Mouse (Mus musculus) liver, postnatal 0 days (tissue): ENCODE data around the gene Klf12.

ENCODE experiments used
- CTCF ChIP-seq: sonication (generic); IDR thresholded peaks from 2 replicates; pipeline ENCODE4 v1.5.1; 2016; ENCODE audit warnings: antibody characterized with exemption, low read depth
- EP300 ChIP-seq: IDR thresholded peaks from 2 replicates; pipeline ENCODE4 v1.6.1; 2016; ENCODE audit warnings: antibody characterized with exemption, low read depth, mild to moderate bottlenecking

DNA sequence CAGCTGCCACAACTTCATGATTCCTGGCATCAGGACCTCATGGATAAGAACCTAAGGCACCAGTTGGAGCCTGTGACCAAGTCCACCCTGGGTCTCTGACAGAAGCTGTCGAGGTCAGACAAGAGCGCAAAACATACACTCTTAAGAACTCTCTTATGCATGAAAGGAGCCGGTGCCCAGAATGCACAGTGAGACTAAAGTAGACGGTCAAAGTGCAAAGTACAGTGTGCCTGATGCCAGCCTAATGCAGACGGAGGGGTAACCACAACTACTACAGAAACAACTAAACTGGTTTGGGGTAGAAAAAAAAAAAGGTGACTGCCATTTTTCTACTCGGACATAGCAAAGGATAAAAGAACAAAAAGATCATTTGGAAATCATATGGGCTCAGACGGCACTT lies 47.7 kb downstream of the Klf12 start:
- TF ChIP-seq CTCF (no peak), EP300 (no peak)
